Mouse (Mus musculus) liver, postnatal 0 days (tissue): ENCODE measurements around the gene C1ra. TPM values are rescaled to one million over a fixed set of nuclear protein-coding genes. Genes with fewer than 3 reads are reported as not detected.
A peak's percentile ranks its signal among the peaks of the same experiment; 100 is the strongest.
"Not testable (repeated sequence)": the region's sequence is repeated elsewhere in the genome, so short reads cannot be mapped to it uniquely, and the experiment has no call there.

ENCODE experiments used
- ATAC-seq: fragments of 200-750 bp; cut with Nextera tagmentation; 2 replicates; pipeline ENCODE4 v1.8.0; 2017; ENCODE audit warnings: mild to moderate bottlenecking, moderate library complexity
- DNase-seq: peaks from one replicate; pipeline ENCODE4 v3.0.0-alpha.2; 2016
- H3K27ac ChIP-seq: fragments of 300-500 bp; sonication (generic); 2 replicates; pipeline ENCODE4 v1.5.1; 2014; ENCODE audit warnings: antibody characterized with exemption, moderate library complexity, mild to moderate bottlenecking, low read depth
- H3K27me3 ChIP-seq: fragments of 300-500 bp; sonication (generic); 2 replicates; pipeline ENCODE4 v1.6.1; 2014; ENCODE audit warnings: low read length, control low read depth, mixed read lengths; ENCODE audit not compliant: insufficient read depth
- H3K36me3 ChIP-seq: fragments of 300-500 bp; sonication (generic); replicated peaks from 2 replicates; pipeline ENCODE4 v1.6.1; 2014; ENCODE audit warnings: mild to moderate bottlenecking, control low read depth, low read length, moderate library complexity, mixed read lengths; ENCODE audit not compliant: insufficient read depth
- H3K4me1 ChIP-seq: fragments of 300-500 bp; sonication (generic); 2 replicates; pipeline ENCODE4 v1.6.1; 2014; ENCODE audit warnings: antibody characterized with exemption, mild to moderate bottlenecking, control low read depth; ENCODE audit not compliant: insufficient read depth
- H3K4me2 ChIP-seq: fragments of 300-500 bp; sonication (generic); 2 replicates; pipeline ENCODE4 v1.6.1; 2014; ENCODE audit warnings: low read depth, mild to moderate bottlenecking, low read length, moderate library complexity, mixed read lengths
- H3K4me3 ChIP-seq: fragments of 300-500 bp; sonication (generic); 2 replicates; pipeline ENCODE4 v1.5.1; 2014; ENCODE audit warnings: low read depth, low read length
- H3K9ac ChIP-seq: fragments of 300-500 bp; sonication (generic); replicated peaks from 2 replicates; pipeline ENCODE4 v1.6.1; 2014; ENCODE audit warnings: mild to moderate bottlenecking, moderate library complexity
- H3K9me3 ChIP-seq: fragments of 300-500 bp; sonication (generic); 2 replicates; pipeline ENCODE4 v1.6.1; 2016; ENCODE audit warnings: mild to moderate bottlenecking, control low read depth, low read length, mixed read lengths
- CTCF ChIP-seq: sonication (generic); IDR thresholded peaks from 2 replicates; pipeline ENCODE4 v1.5.1; 2016; ENCODE audit warnings: antibody characterized with exemption, low read depth
- EP300 ChIP-seq: IDR thresholded peaks from 2 replicates; pipeline ENCODE4 v1.6.1; 2016; ENCODE audit warnings: antibody characterized with exemption, low read depth, mild to moderate bottlenecking
- WGBS: fragments of 180-500 bp; shearing (Covaris S2); extraction: QIAGEN DNeasy Blood & Tissue Kit; methylation state at CpG from one replicate; pipeline ENCODE4 v1.1.7; 2014; ENCODE audit not compliant: insufficient replicate concordance; 5-methylcytosine and 5-hydroxymethylcytosine counted together
- polyA plus RNA-seq: library from polyadenylated mRNA; unstranded; fragments of >200 nt; fragmentation: Nextera tagmentation; extraction: Ambion mirVana; gene quantifications from 2 replicates; pipeline ENCODE4 v1.2.1, GENCODE M21; 2015

C1ra gene
- polyA plus RNA-seq, 1 experiment from 2014 or later, result 65.0 TPM

DNA sequence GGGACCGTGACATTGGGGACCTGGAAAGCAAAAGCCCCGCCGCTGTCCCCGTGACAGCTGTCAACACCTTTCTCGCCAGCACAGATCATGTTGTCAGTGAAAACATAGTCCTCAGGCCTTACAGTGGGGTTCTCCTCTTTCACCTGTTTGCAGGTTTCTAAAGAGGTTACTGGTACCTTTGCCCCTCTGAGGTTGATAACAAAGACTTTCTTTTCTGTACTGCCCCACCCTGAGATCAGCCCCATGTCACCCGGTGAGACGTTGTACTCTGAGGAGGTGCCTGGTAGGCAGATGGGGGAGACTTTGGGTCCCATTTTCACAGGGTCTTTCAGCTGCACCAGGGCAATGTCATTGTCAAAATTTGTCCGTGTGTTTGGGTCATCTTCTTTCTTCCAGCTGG is 18.9 kb downstream of the C1ra start:
- H3K4me2 ChIP-seq, result no peak overlapping the region
- no peaks in the 10 kb centered on the region for H3K4me1 ChIP-seq
- no peak overlapping the region for H3K9ac ChIP-seq
- no peak overlapping the region for H3K27ac ChIP-seq
- no peaks in the 10 kb centered on the region for H3K27me3 ChIP-seq
- no peaks in the 10 kb centered on the region for H3K9me3 ChIP-seq
- H3K4me3 ChIP-seq, result no peak overlapping the region
- no peaks in the 10 kb centered on the region for H3K36me3 ChIP-seq
- DNase-seq, result no peak
- TF ChIP-seq EP300 (no peak), CTCF (no peak)
- WGBS, result 83% methylated on average over 8 of the region's 8 CpGs
- no peak for ATAC-seq

DNA sequence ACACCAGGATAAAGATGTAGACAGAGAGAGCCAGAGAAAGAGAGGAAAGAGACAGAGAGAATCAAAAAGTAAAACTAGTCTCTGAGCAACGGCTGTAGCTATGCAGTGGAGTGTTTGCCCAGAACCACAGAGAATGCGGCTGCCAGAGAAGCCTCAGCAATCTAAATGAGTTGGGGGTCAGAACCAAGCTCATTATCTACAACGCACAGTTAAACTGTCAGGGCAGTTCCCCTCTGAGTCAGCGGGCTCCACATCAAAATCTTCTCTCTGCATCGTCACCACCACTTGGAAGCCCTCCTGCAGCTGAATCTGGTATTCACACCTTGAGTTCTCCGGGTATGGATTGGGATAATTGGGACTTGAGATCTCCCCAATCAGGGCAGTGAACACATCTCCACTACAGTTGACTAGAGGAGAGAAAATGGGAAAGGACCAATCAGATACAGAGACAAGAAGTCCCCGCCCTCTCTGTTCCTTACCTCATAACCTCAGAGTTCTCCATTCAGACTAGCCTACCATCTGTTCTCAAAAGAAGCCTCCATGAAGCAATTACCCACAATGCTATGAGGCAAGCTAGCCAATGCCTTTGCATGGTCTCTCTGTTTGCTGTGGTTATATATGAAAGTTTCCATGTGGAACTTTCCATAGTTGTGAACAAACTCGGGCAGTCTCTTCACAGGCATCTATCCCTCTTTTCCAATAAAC is 24.1 kb downstream of the C1ra start:
- H3K9ac ChIP-seq, ATAC-seq, H3K9me3 ChIP-seq, H3K4me1 ChIP-seq, H3K36me3 ChIP-seq, H3K27me3 ChIP-seq, H3K27ac ChIP-seq, DNase-seq, H3K4me2 ChIP-seq, H3K4me3 ChIP-seq: not testable (repeated sequence)
- WGBS, result 61% methylated on average over 8 of the region's 8 CpGs

DNA sequence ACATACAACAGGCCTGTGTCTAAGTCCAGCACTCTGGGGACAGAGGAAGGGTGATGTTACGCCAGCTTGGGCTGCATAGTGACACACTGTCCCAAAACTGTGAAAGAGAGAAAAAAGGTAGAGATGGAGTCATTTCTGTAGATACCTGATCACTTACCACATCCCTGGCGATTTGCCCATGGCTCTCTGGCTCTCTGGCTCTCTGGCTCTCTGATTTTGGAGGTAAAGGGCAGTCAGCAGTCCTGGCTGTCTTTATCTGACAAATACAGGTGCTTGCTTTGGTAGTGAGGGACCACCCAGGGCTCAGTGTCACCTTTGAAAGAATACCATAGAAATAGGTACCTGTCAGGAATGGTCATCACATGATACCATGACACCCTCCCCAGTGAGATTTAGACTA is 29.0 kb downstream of the C1ra start:
- Histone ChIP-seq H3K4me3 (0 out of 2 replicates have a peak overlapping the region, but pooled peaks have one; percentile 29), H3K4me2 (peak overlapping the region; percentile 59)
- not testable (repeated sequence) for H3K9me3 ChIP-seq, H3K9ac ChIP-seq, H3K27ac ChIP-seq, H3K27me3 ChIP-seq, H3K4me1 ChIP-seq, H3K36me3 ChIP-seq
- 60% methylated on average over 2 of the region's 2 CpGs for WGBS
- DNase-seq (peak; percentile 43), ATAC-seq (peak; percentile 76)

DNA sequence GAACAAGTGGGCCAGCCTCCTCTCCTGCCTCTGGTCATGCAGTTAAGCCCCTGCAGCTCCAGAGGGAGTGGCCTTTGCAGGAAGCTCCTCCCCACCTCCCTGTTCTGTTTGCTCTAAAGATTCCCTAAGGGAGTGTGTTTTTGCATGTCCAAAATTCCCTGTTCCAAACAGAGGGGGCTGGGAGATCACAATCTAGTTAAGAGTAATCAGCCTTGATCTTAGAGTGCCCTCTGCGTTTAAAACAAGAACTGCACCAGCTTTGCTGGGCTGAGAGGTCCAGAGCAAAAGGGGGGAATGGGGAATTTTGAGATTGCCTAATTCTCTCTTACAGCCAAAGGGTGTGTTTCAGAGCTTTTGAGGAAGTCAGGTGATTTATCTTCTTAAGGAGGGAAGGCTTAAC is 30.1 kb downstream of the C1ra start, which contains the start of gene C1s1:
C1s1 (minus strand) TSS at position 76 of the 400 bp plus-strand sequence.
- WGBS, result 0% methylated on average over 1 of the region's 1 CpGs

DNA sequence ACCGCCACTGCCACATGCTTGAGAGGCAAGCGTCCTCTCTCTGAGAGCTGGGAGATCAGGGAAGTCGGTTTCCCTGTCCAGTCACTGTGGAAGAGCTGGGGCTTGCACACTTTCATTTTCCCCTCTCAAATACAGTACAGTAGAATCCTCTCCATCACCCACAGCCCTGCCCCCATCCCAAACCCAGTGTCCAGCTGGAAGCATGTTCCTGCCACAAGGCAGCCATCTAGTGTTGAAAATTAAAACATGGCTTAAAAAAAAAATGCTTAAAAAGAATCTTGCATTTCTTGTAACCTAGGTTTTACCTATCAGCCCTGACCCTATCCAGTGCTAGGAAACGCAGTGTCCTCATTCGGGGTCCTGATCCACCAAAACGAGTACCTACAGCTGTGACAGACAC is 32.3 kb downstream of the C1ra start:
- peak; percentile 26; the same call in 1 of the 2 replicates for TF ChIP-seq CTCF
- TF ChIP-seq EP300, result no peak
- no peak overlapping the region for H3K4me2 ChIP-seq
- ATAC-seq, result no peak
- H3K4me3 ChIP-seq, result no peak overlapping the region
- no peak for DNase-seq
- H3K9me3 ChIP-seq, result no peaks in the 10 kb centered on the region
- H3K27me3 ChIP-seq, result no peaks in the 10 kb centered on the region
- H3K27ac ChIP-seq, result no peak overlapping the region
- no peak overlapping the region for H3K9ac ChIP-seq
- H3K4me1 ChIP-seq, result no peaks in the 10 kb centered on the region
- H3K36me3 ChIP-seq, result no peaks in the 10 kb centered on the region
- 73% methylated on average over 6 of the region's 6 CpGs for WGBS

More for the DNA sequence above, 30.1 kb downstream of the C1ra start, which contains the start of gene C1s1:
- H3K27ac ChIP-seq, result peak within 1 kb of the TSS; percentile 55; the same call in 1 of the 2 replicates
- H3K4me3 ChIP-seq, result peak within 1 kb of the TSS; percentile 29; the same call in 1 of the 2 replicates
- H3K27me3 ChIP-seq, H3K9me3 ChIP-seq, H3K4me1 ChIP-seq, H3K9ac ChIP-seq, H3K36me3 ChIP-seq: not testable (repeated sequence)
- peak within 1 kb of the TSS; percentile 59 for H3K4me2 ChIP-seq
- DNase-seq (peak; percentile 57), ATAC-seq (peak; percentile 85)
- TF ChIP-seq CTCF, result peak; percentile 66

DNA sequence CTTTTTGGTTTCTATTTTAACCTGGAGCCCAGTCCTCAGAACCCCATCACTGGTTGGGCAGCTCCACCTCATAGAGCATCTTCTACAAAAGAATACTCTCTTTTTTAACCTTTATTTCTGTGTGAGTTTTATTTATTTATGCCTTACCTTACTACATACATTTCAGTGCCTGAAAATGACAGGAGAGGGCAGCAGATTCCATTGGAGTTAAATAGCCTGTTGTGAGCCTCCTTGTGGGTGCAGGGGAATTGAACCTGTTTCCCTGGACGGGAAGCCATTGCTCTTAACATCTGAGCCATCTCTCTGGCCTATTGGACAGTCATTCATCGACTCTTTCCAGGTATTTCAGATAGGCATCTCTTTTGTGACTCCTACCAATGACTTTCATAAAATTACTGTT is 33.2 kb downstream of the C1ra start:
- WGBS, result 77% methylated on average over 2 of the region's 2 CpGs
- no peaks in the 10 kb centered on the region for H3K27me3 ChIP-seq
- no peaks in the 10 kb centered on the region for H3K36me3 ChIP-seq
- no peak for ATAC-seq
- H3K4me3 ChIP-seq, result no peak overlapping the region
- no peak for TF ChIP-seq EP300
- no peak for TF ChIP-seq CTCF
- H3K4me2 ChIP-seq, result no peak overlapping the region
- DNase-seq, result no peak
- no peaks in the 10 kb centered on the region for H3K9me3 ChIP-seq
- no peak overlapping the region for H3K27ac ChIP-seq
- H3K4me1 ChIP-seq, result no peaks in the 10 kb centered on the region
- no peak overlapping the region for H3K9ac ChIP-seq

DNA sequence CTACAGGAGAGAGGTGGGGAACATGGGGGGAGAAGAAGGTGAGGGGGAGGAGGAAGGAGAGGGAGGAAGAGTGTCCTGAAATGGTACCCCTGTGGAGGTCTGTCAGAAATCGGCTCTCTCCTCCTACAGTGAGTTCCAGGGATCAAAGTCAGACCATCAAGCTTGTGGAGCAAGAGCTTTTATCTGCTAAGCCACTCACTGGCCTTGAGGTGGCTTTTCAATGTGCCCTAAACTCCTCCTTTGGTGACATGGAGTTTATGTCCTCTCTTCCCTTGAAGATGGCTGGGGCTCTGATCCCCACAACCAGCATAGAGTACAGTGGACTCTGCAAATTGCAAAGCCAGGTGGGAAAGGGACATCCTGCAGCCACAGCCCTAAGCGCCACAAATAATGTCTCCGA is 35.8 kb downstream of the C1ra start:
- H3K9ac ChIP-seq, H3K4me2 ChIP-seq, H3K4me1 ChIP-seq, H3K36me3 ChIP-seq, H3K27me3 ChIP-seq, H3K9me3 ChIP-seq, H3K4me3 ChIP-seq, H3K27ac ChIP-seq, DNase-seq, ATAC-seq: not testable (repeated sequence)
- WGBS, result 75% methylated on average over 3 of the region's 3 CpGs
